Mouse (Mus musculus) cortical plate, adult 2 months (tissue): ENCODE measurements around the gene Rgmb.
A peak's percentile ranks its signal among the peaks of the same experiment; 100 is the strongest.

Experiments used
- CTCF ChIP-seq: fragments of 200-500 bp; IDR thresholded peaks from 2 replicates; pipeline ENCODE4 v1.5.1; 2011; ENCODE audit warnings: mild to moderate bottlenecking, control low read depth, low read length; ENCODE audit not compliant: insufficient read depth; ENCODE audit errors: extremely low read depth
- POLR2A ChIP-seq: fragments of 200-500 bp; IDR thresholded peaks from 2 replicates; pipeline ENCODE4 v1.6.1; 2011; ENCODE audit warnings: mild to moderate bottlenecking, low read length, control low read depth; ENCODE audit not compliant: insufficient read depth; ENCODE audit errors: extremely low read depth

DNA sequence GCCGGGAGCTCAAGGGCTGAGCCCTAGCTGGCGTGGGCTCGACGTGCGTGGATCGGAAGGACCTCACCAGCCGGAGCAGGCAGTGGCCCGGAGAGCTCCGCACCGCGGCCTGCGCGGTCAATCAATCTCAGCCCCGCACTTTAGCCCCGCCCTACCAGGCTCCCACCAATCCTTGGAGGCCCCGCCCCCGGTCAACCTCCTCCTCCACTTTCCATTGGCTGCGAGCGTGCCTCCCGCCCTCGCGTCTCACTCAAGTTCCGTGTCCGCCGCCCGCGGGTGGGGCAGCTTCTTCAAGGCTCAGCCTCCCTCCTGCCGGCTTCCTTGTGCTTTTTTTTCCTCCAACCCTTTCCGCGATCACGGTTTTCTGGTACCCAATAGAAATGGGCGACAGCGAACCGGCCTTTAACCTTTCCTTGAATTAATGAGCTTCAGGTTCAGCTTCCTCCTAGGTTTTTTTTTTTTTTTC, 4.4 kb downstream of the Rgmb start:
- TF ChIP-seq POLR2A: peak; percentile 91
- no peak for TF ChIP-seq CTCF
